Mouse (Mus musculus) lung, postnatal 0 days (tissue): ENCODE measurements around the gene Csrnp1. TPM values are rescaled to one million over a fixed set of nuclear protein-coding genes. Genes with fewer than 3 reads are reported as not detected.
A peak's percentile ranks its signal among the peaks of the same experiment; 100 is the strongest.

Experiments
- ATAC-seq: fragments of 200-750 bp; cut with Nextera tagmentation; 2 replicates; pipeline ENCODE4 v1.8.0; 2017; ENCODE audit warnings: moderate library complexity
- DNase-seq: peaks from one replicate; pipeline ENCODE4 v3.0.0-alpha.2; 2016; ENCODE audit warnings: low spot score
- H3K27ac ChIP-seq: fragments of 300-500 bp; sonication (generic); 2 replicates; pipeline ENCODE4 v1.5.1; 2014; ENCODE audit warnings: antibody characterized with exemption, mild to moderate bottlenecking, low read length, mixed read lengths
- H3K27me3 ChIP-seq: fragments of 300-500 bp; sonication (generic); replicated peaks from 2 replicates; pipeline ENCODE4 v1.6.1; 2014; ENCODE audit warnings: low read length, mixed read lengths; ENCODE audit not compliant: insufficient read depth
- H3K36me3 ChIP-seq: fragments of 300-500 bp; sonication (generic); 2 replicates; pipeline ENCODE4 v1.6.1; 2014; ENCODE audit warnings: low read length, mixed read lengths; ENCODE audit not compliant: insufficient read depth
- H3K4me1 ChIP-seq: fragments of 300-500 bp; sonication (generic); 2 replicates; pipeline ENCODE4 v1.6.1; 2014; ENCODE audit warnings: antibody characterized with exemption, low read depth, low read length, mixed read lengths; ENCODE audit not compliant: insufficient read depth
- H3K4me2 ChIP-seq: fragments of 300-500 bp; sonication (generic); replicated peaks from 2 replicates; pipeline ENCODE4 v1.6.1; 2014; ENCODE audit warnings: low read depth, mild to moderate bottlenecking, low read length, moderate library complexity, mixed read lengths
- H3K4me3 ChIP-seq: fragments of 300-500 bp; sonication (generic); 2 replicates; pipeline ENCODE4 v1.5.1; 2014; ENCODE audit warnings: low read depth, low read length
- H3K9ac ChIP-seq: fragments of 300-500 bp; sonication (generic); replicated peaks from 2 replicates; pipeline ENCODE4 v1.6.1; 2014; ENCODE audit warnings: low read depth, mild to moderate bottlenecking
- H3K9me3 ChIP-seq: fragments of 300-500 bp; sonication (generic); 2 replicates; pipeline ENCODE4 v1.6.1; 2016; ENCODE audit warnings: low read length, mixed read lengths
- CTCF ChIP-seq: IDR thresholded peaks from 2 replicates; pipeline ENCODE4 v1.5.1; 2016; ENCODE audit warnings: antibody characterized with exemption, mild to moderate bottlenecking
- EP300 ChIP-seq: IDR thresholded peaks from 2 replicates; pipeline ENCODE4 v1.6.1; 2016; ENCODE audit warnings: antibody characterized with exemption, mild to moderate bottlenecking, control low read depth
- WGBS: fragments of 180-500 bp; shearing (Covaris S2); extraction: QIAGEN DNeasy Blood & Tissue Kit; methylation state at CpG from one replicate; pipeline ENCODE4 v1.1.7; 2014; 5-methylcytosine and 5-hydroxymethylcytosine counted together
- polyA plus RNA-seq: library from polyadenylated mRNA; unstranded; fragments of >200 nt; fragmentation: Nextera tagmentation; extraction: Ambion mirVana; gene quantifications from 2 replicates; pipeline ENCODE4 v1.2.1, GENCODE M21; 2015

The Csrnp1 gene
- polyA plus RNA-seq, 1 experiment from 2014 or later = 9.4 TPM

- 51% methylated on average over 3 of the region's 3 CpGs for WGBS
- H3K4me2 ChIP-seq = no peak overlapping the region
- ATAC-seq (no peak), DNase-seq (no peak)
- 0 out of 2 replicates have a peak, but pooled peaks cover 5% of the 10 kb centered on the region for H3K4me1 ChIP-seq
- no peak; the same call in 1 of the 2 replicates for TF ChIP-seq CTCF
- no peak for TF ChIP-seq EP300
- no peak overlapping the region for H3K27ac ChIP-seq
- no peaks in the 10 kb centered on the region for H3K36me3 ChIP-seq
- no peak overlapping the region for H3K9ac ChIP-seq
- H3K4me3 ChIP-seq = no peak overlapping the region
- no peaks in the 10 kb centered on the region for H3K27me3 ChIP-seq
- H3K9me3 ChIP-seq = no peaks in the 10 kb centered on the region
Measured at GRCm38 (mm10) chr9:119965186-119965585, 19.3 kb downstream of the Csrnp1 start.

GRCm38 (mm10) chr9:119964206-119964605, 20.3 kb downstream of the Csrnp1 start:
- Histone ChIP-seq H3K9me3 (no peaks in the 10 kb centered on the region), H3K4me1 (0 out of 2 replicates have a peak, but pooled peaks cover 5% of the 10 kb centered on the region), H3K4me3 (no peak overlapping the region), H3K9ac (no peak overlapping the region), H3K27ac (peak overlapping the region; percentile 69), H3K36me3 (no peaks in the 10 kb centered on the region), H3K27me3 (no peaks in the 10 kb centered on the region), H3K4me2 (no peak overlapping the region)
- no peak for TF ChIP-seq CTCF
- peak; percentile 98 for TF ChIP-seq EP300
- ATAC-seq = peak; percentile 86
- peak; percentile 71 for DNase-seq
- 57% methylated on average over 3 of the region's 3 CpGs for WGBS

- TF ChIP-seq EP300 (no peak), CTCF (peak; percentile 96)
- Histone ChIP-seq H3K4me2 (peak overlapping the region; percentile 39), H3K4me1 (0 out of 2 replicates have a peak, but pooled peaks cover 5% of the 10 kb centered on the region), H3K9ac (no peak overlapping the region), H3K4me3 (no peak overlapping the region), H3K27ac (no peak overlapping the region), H3K9me3 (no peaks in the 10 kb centered on the region), H3K27me3 (no peaks in the 10 kb centered on the region), H3K36me3 (no peaks in the 10 kb centered on the region)
- 18% methylated on average over 21 of the region's 21 CpGs for WGBS
- ATAC-seq (peak; percentile 81), DNase-seq (peak; percentile 92)
Measured at GRCm38 (mm10) chr9:119962987-119963667, 21.3 kb downstream of the Csrnp1 start.

- 0 out of 2 replicates have a peak, but pooled peaks cover 5% of the 10 kb centered on the region for H3K4me1 ChIP-seq
- H3K27me3 ChIP-seq = no peaks in the 10 kb centered on the region
- no peak overlapping the region for H3K9ac ChIP-seq
- no peak for DNase-seq
- no peak overlapping the region for H3K4me2 ChIP-seq
- H3K27ac ChIP-seq = no peak overlapping the region
- H3K9me3 ChIP-seq = no peaks in the 10 kb centered on the region
- no peak for TF ChIP-seq CTCF
- no peak for TF ChIP-seq EP300
- 51% methylated on average over 4 of the region's 4 CpGs for WGBS
- ATAC-seq = no peak
- no peak overlapping the region for H3K4me3 ChIP-seq
- H3K36me3 ChIP-seq = no peaks in the 10 kb centered on the region
Measured at GRCm38 (mm10) chr9:119962216-119962615, 22.2 kb downstream of the Csrnp1 start.

GRCm38 (mm10) chr9:119958835-119959234, 25.6 kb downstream of the Csrnp1 start:
- no peaks in the 10 kb centered on the region for H3K9me3 ChIP-seq
- 0 out of 2 replicates have a peak, but pooled peaks cover 5% of the 10 kb centered on the region for H3K4me1 ChIP-seq
- TF ChIP-seq CTCF (no peak), EP300 (no peak)
- H3K4me2 ChIP-seq = no peak overlapping the region
- H3K9ac ChIP-seq = no peak overlapping the region
- H3K36me3 ChIP-seq = no peaks in the 10 kb centered on the region
- 55% methylated on average over 9 of the region's 9 CpGs for WGBS
- ATAC-seq = no peak
- no peak overlapping the region for H3K27ac ChIP-seq
- no peaks in the 10 kb centered on the region for H3K27me3 ChIP-seq
- no peak overlapping the region for H3K4me3 ChIP-seq
- no peak for DNase-seq

- Histone ChIP-seq H3K9ac (no peak overlapping the region), H3K4me2 (no peak overlapping the region), H3K27me3 (no peaks in the 10 kb centered on the region), H3K27ac (no peak overlapping the region), H3K9me3 (no peaks in the 10 kb centered on the region), H3K4me3 (no peak overlapping the region), H3K4me1 (no peaks in the 10 kb centered on the region), H3K36me3 (no peaks in the 10 kb centered on the region)
- WGBS = 76% methylated on average over 9 of the region's 9 CpGs
- no peak for TF ChIP-seq EP300
- no peak for TF ChIP-seq CTCF
- ATAC-seq (no peak), DNase-seq (no peak)
Measured at GRCm38 (mm10) chr9:119951388-119951787, 33.1 kb downstream of the Csrnp1 start.
